Mouse (Mus musculus): ENCODE results near the gene Gm10663. TPM values are rescaled to one million over a fixed set of nuclear protein-coding genes. Genes with fewer than 3 reads are reported as not detected.

Gm10663 gene
- polyA plus RNA-seq, 1 experiment from 2014 or later: not detected

Small RNAs within 50 kb of the gene (microRNA-seq; reads per million reads assigned to microRNA genes)
- not detected for gene Gm24333

Other genes with a start within 250 kb of the Gm10663 start
- 24.3 and 32.1 TPM in 2 replicates for gene Klhl2, start 225.0 kb upstream of the Gm10663 start, polyA plus RNA-seq (2016; fragmentation: Nextera tagmentation; extraction: Ambion mirVana)
- gene Tmem192, start 127.8 kb upstream of the Gm10663 start, polyA plus RNA-seq (2016; fragmentation: Nextera tagmentation; extraction: Ambion mirVana): 15.3 and 15.8 TPM in 2 replicates
- not detected in 2 replicates for gene Trim75, start 87.2 kb upstream of the Gm10663 start, polyA plus RNA-seq (2016; fragmentation: Nextera tagmentation; extraction: Ambion mirVana)
- not detected in 2 replicates for gene Trim61, start 56.5 kb upstream of the Gm10663 start, polyA plus RNA-seq (2016; fragmentation: Nextera tagmentation; extraction: Ambion mirVana)
- not detected in 2 replicates for gene Trim60, start 56.4 kb upstream of the Gm10663 start, polyA plus RNA-seq (2016; fragmentation: Nextera tagmentation; extraction: Ambion mirVana)
- 0.75 and 1.6 TPM in 2 replicates for gene Apela, start 37.7 kb upstream of the Gm10663 start, polyA plus RNA-seq (2016; fragmentation: Nextera tagmentation; extraction: Ambion mirVana)
- gene BC030870, start 54.5 kb downstream of the Gm10663 start, polyA plus RNA-seq (2016; fragmentation: Nextera tagmentation; extraction: Ambion mirVana): not detected in 2 replicates

All from midbrain, embryonic 12.5 days (tissue).